Mouse (Mus musculus) cerebellum, adult 2 months (tissue): ENCODE measurements around the gene Gap43.

Experiments
- CTCF ChIP-seq: fragments of 200-500 bp; IDR thresholded peaks from 2 replicates; pipeline ENCODE4 v1.5.1; 2011; ENCODE audit warnings: low read depth, mild to moderate bottlenecking, control low read depth, low read length, moderate library complexity, borderline replicate concordance; ENCODE audit not compliant: insufficient read depth
- POLR2A ChIP-seq: fragments of 200-500 bp; IDR thresholded peaks from 2 replicates; pipeline ENCODE4 v1.6.1; 2011; ENCODE audit warnings: low read length, control low read depth, borderline replicate concordance; ENCODE audit not compliant: insufficient read depth

GRCm38 (mm10) chr16:42268843-42269586 is 71.4 kb downstream of the Gap43 start:
- TF ChIP-seq CTCF = no peak
- TF ChIP-seq POLR2A = no peak
